Mouse (Mus musculus) CH12.LX (cell line): Measurements from ENCODE around the gene Paqr6. TPM values are rescaled to one million over a fixed set of nuclear protein-coding genes. Genes with fewer than 3 reads are reported as not detected.

Source experiments
- DNase-seq: peaks from one replicate; pipeline ENCODE4 v3.0.0-alpha.2; 2013; ENCODE audit errors: extremely low read depth
- H3K27ac ChIP-seq: 2 replicates; pipeline ENCODE4 v1.5.1; 2012; ENCODE audit warnings: low read depth, mild to moderate bottlenecking, control low read depth, moderate library complexity; ENCODE audit not compliant: insufficient read depth
- H3K27me3 ChIP-seq: replicated peaks from 2 replicates; pipeline ENCODE3; 2012; ENCODE audit warnings: inconsistent platforms
- H3K36me3 ChIP-seq, 2 experiments: replicated peaks in 1 of 2; 2 replicates each; pipeline versions ENCODE3 to v1.6.1; 2012; ENCODE audit warnings: inconsistent platforms in 1 of 2, low read length in 1 of 2, mild to moderate bottlenecking in 1 of 2, mixed read lengths in 1 of 2, moderate library complexity in 1 of 2; ENCODE audit not compliant: control insufficient read depth in 1 of 2, insufficient read depth in 1 of 2
- H3K4me1 ChIP-seq, 2 experiments: 2 replicates each; pipeline ENCODE4 v1.6.1; 2012; ENCODE audit warnings: inconsistent platforms in 1 of 2, moderate library complexity in 1 of 2; ENCODE audit not compliant: insufficient read depth in 2 of 2, control insufficient read depth in 1 of 2
- H3K4me2 ChIP-seq: 2 replicates; pipeline ENCODE4 v1.6.1; 2012; ENCODE audit warnings: low read depth, mild to moderate bottlenecking, control low read depth; ENCODE audit not compliant: poor library complexity, insufficient read depth, severe bottlenecking
- H3K4me3 ChIP-seq, 3 experiments: fragments of 150-350 bp in 1 of 3; sonication (generic) in 1 of 3; replicated peaks in 1 of 3; 2 replicates each; pipeline versions ENCODE3 to v1.5.1; 2011 to 2012; ENCODE audit warnings: low read depth in 2 of 3, low read length in 2 of 3, mild to moderate bottlenecking in 2 of 3, moderate library complexity in 2 of 3, control low read depth in 1 of 3, improper control_type of control experiment in 1 of 3, inconsistent platforms in 1 of 3, mixed read lengths in 1 of 3; ENCODE audit not compliant: poor library complexity in 1 of 3
- H3K79me2 ChIP-seq: replicated peaks from 2 replicates; pipeline ENCODE4 v1.6.1; 2012; ENCODE audit warnings: mild to moderate bottlenecking, moderate library complexity; ENCODE audit not compliant: control insufficient read depth, poor library complexity, insufficient read depth, severe bottlenecking; ENCODE audit errors: extremely low read depth
- H3K9ac ChIP-seq: 2 replicates; pipeline ENCODE4 v1.6.1; 2012; ENCODE audit warnings: low read depth, mild to moderate bottlenecking, control low read depth, moderate library complexity; ENCODE audit not compliant: insufficient read depth
- H3K9me3 ChIP-seq: replicated peaks from 2 replicates; pipeline ENCODE3; 2012; ENCODE audit warnings: low read length, inconsistent platforms, mixed read lengths
- BHLHE40 ChIP-seq: IDR thresholded peaks from 2 replicates; pipeline ENCODE4 v1.6.1; 2011; ENCODE audit warnings: mild to moderate bottlenecking, low read depth, low read length, improper control_type of control experiment
- CHD1 ChIP-seq: IDR thresholded peaks from 2 replicates; pipeline ENCODE4 v1.6.1; 2012; ENCODE audit warnings: low read depth, low read length, improper control_type of control experiment, inconsistent platforms
- ELF1 ChIP-seq: IDR thresholded peaks from 2 replicates; pipeline ENCODE4 v1.6.1; 2014; ENCODE audit warnings: low read depth, mild to moderate bottlenecking, inconsistent platforms, low read length, improper control_type of control experiment
- EP300 ChIP-seq: IDR thresholded peaks from 2 replicates; pipeline ENCODE4 v1.6.1; 2011; ENCODE audit warnings: low read length, improper control_type of control experiment
- GABPA ChIP-seq: IDR thresholded peaks from 2 replicates; pipeline ENCODE4 v1.6.1; 2012; ENCODE audit warnings: low read depth, low read length, improper control_type of control experiment, inconsistent platforms; ENCODE audit not compliant: insufficient replicate concordance
- JUND ChIP-seq: conservative IDR thresholded peaks from 2 replicates; pipeline ENCODE4 v1.6.1; 2011; ENCODE audit warnings: low read depth, low read length, improper control_type of control experiment
- KAT2A ChIP-seq: IDR thresholded peaks from 2 replicates; pipeline ENCODE4 v1.6.1; 2012; ENCODE audit warnings: low read length, improper control_type of control experiment, inconsistent platforms; ENCODE audit not compliant: insufficient replicate concordance
- MAFK ChIP-seq: IDR thresholded peaks from 2 replicates; pipeline ENCODE4 v1.6.1; 2011; ENCODE audit warnings: low read length, improper control_type of control experiment; ENCODE audit not compliant: insufficient replicate concordance
- MAZ ChIP-seq: IDR thresholded peaks from 2 replicates; pipeline ENCODE4 v1.6.1; 2012; ENCODE audit warnings: low read depth, mild to moderate bottlenecking, inconsistent platforms, low read length, improper control_type of control experiment, moderate library complexity
- MYC ChIP-seq: IDR thresholded peaks from 2 replicates; pipeline ENCODE4 v1.6.1; 2011; ENCODE audit warnings: low read depth, mild to moderate bottlenecking, improper control_type of control experiment, low read length
- NELFE ChIP-seq: IDR thresholded peaks from 2 replicates; pipeline ENCODE4 v1.6.1; 2011; ENCODE audit warnings: low read depth, low read length, improper control_type of control experiment
- PAX5 ChIP-seq: IDR thresholded peaks from 2 replicates; pipeline ENCODE4 v1.6.1; 2012; ENCODE audit warnings: low read length, inconsistent platforms, mixed read lengths
- POLR2A ChIP-seq: IDR thresholded peaks from 2 replicates; pipeline ENCODE4 v1.6.1; 2011; ENCODE audit warnings: low read depth, mild to moderate bottlenecking, improper control_type of control experiment, low read length
- POLR2AphosphoS2 ChIP-seq: IDR thresholded peaks from 2 replicates; pipeline ENCODE4 v1.6.1; 2011; ENCODE audit warnings: low read depth, low read length, improper control_type of control experiment
- RAD21 ChIP-seq: IDR thresholded peaks from 2 replicates; pipeline ENCODE4 v1.6.1; 2011; ENCODE audit warnings: low read depth, mild to moderate bottlenecking, low read length, improper control_type of control experiment, moderate library complexity
- SIN3A ChIP-seq: IDR thresholded peaks from 2 replicates; pipeline ENCODE4 v1.6.1; 2012; ENCODE audit warnings: low read length, improper control_type of control experiment, inconsistent platforms
- SMC3 ChIP-seq: IDR thresholded peaks from 2 replicates; pipeline ENCODE4 v1.6.1; 2011; ENCODE audit warnings: low read depth, low read length, improper control_type of control experiment
- TCF12 ChIP-seq: IDR thresholded peaks from 2 replicates; pipeline ENCODE4 v1.6.1; 2014; ENCODE audit warnings: low read depth, mild to moderate bottlenecking, inconsistent platforms, low read length, improper control_type of control experiment
- USF1 ChIP-seq: IDR thresholded peaks from 2 replicates; pipeline ENCODE4 v1.6.1; 2014; ENCODE audit warnings: low read depth, mild to moderate bottlenecking, inconsistent platforms, low read length, improper control_type of control experiment
- ZKSCAN1 ChIP-seq: IDR thresholded peaks from 2 replicates; pipeline ENCODE4 v1.6.1; 2012; ENCODE audit warnings: low read depth, inconsistent platforms, low read length, improper control_type of control experiment, borderline replicate concordance
- dilution Hi-C: fragments of 300-500 bp; cut with MboI; formaldehyde crosslinking; loops from 2 replicates; pipeline ENCODE4 v1.14.3; 2020; ENCODE audit warnings: low sequenced_read_pairs; ENCODE audit not compliant: extremely low pct_unique_long_range_greater_than_20kb, extremely low pct_ligation_motif_present
- in situ Hi-C: fragments of 300-500 bp; cut with MboI; formaldehyde crosslinking; loops from 3 replicates; pipeline ENCODE4 v1.14.3; 2019; ENCODE audit warnings: low sequenced_read_pairs, low pct_ligation_motif_present, low pct_unique_long_range_greater_than_20kb, mixed read lengths
- polyA plus RNA-seq: library from polyadenylated mRNA; unstranded; fragments of >175 nt; gene quantifications from 2 replicates; pipeline ENCODE4 v1.2.1, GENCODE M21; 2012; ENCODE audit warnings: low read depth; ENCODE audit not compliant: insufficient read length
- total RNA-seq, 2 experiments: library from RNA; depleted of rRNA; stranded (reverse); fragments of 300-350 nt in 1 of 2; fragments of >200 nt in 1 of 2; gene quantifications; 2 replicates each; pipeline ENCODE4 v1.2.3; 2012 to 2014

Paqr6 gene
- total and polyA plus RNA-seq, 3 experiments, result 0.13 to 0.21 TPM; not detected in 1

GRCm38 (mm10) chr3:88338316-88338715, 26.1 kb upstream of the Paqr6 start:
- H3K9ac ChIP-seq, result no peak overlapping the region
- no peak for DNase-seq
- H3K4me1 ChIP-seq, result peaks cover 14 to 32% of the 10 kb centered on the region in 2 experiments
- H3K27ac ChIP-seq, result no peak overlapping the region
- no peak overlapping the region for H3K4me2 ChIP-seq
- no peak overlapping the region for H3K4me3 ChIP-seq
- no peaks in the 10 kb centered on the region for H3K9me3 ChIP-seq
- H3K79me2 ChIP-seq, result peaks cover 41% of the 10 kb centered on the region
- no peak for TF ChIP-seq KAT2A
- TF ChIP-seq USF1, result no peak
- no peak for TF ChIP-seq JUND
- TF ChIP-seq POLR2AphosphoS2, result no peak
- no peak for TF ChIP-seq PAX5
- no peak for TF ChIP-seq BHLHE40
- TF ChIP-seq NELFE, result no peak
- TF ChIP-seq MAFK, result no peak
- TF ChIP-seq ZKSCAN1, result no peak
- TF ChIP-seq CHD1, result no peak
- no peak for TF ChIP-seq EP300
- no peak for TF ChIP-seq GABPA
- TF ChIP-seq POLR2A, result no peak
- no peak for TF ChIP-seq TCF12
- TF ChIP-seq SMC3, result no peak
- TF ChIP-seq RAD21, result no peak
- no peak for TF ChIP-seq MYC
- TF ChIP-seq, all 38 proteins: peak for 0
- dilution Hi-C loops (no loop called here), in situ Hi-C loops (no loop called here)
- Histone ChIP-seq H3K27me3 (no peaks in the 10 kb centered on the region), H3K36me3 (peaks cover 17 to 43% of the 10 kb centered on the region in 2 experiments)

- H3K27ac ChIP-seq, result no peak overlapping the region
- H3K27me3 ChIP-seq, result no peaks in the 10 kb centered on the region
- H3K4me1 ChIP-seq, result peaks cover 10 to 25% of the 10 kb centered on the region in 2 experiments
- dilution Hi-C loops, result no loop called here
- no peak for DNase-seq
- TF ChIP-seq MAZ (no peak), MYC (no peak), USF1 (no peak), TCF12 (no peak), ELF1 (no peak), SIN3A (no peak)
- H3K4me3 ChIP-seq, result no peak overlapping the region
- no peak overlapping the region for H3K4me2 ChIP-seq
- H3K9me3 ChIP-seq, result no peaks in the 10 kb centered on the region
- in situ Hi-C loops, result no loop called here
- peaks cover 41% of the 10 kb centered on the region for H3K79me2 ChIP-seq
- no peak overlapping the region for H3K9ac ChIP-seq
- H3K36me3 ChIP-seq, result peaks cover 21 to 49% of the 10 kb centered on the region in 2 experiments
These were observed 25.4 kb upstream of the Paqr6 start for GRCm38 (mm10) chr3:88339006-88339405.
